Mouse (Mus musculus) embryonic fibroblast, embryonic 13.5 days (primary cell): Measurements from ENCODE around the gene Nat9.

Experiments used
- CTCF ChIP-seq: IDR thresholded peaks from 2 replicates; pipeline ENCODE4 v1.5.1; 2011; ENCODE audit warnings: mild to moderate bottlenecking, control low read depth, low read length, moderate library complexity, borderline replicate concordance; ENCODE audit not compliant: insufficient read depth
- POLR2A ChIP-seq: IDR thresholded peaks from 2 replicates; pipeline ENCODE4 v1.6.1; 2011; ENCODE audit warnings: low read depth, mild to moderate bottlenecking, control low read depth, low read length, moderate library complexity

DNA sequence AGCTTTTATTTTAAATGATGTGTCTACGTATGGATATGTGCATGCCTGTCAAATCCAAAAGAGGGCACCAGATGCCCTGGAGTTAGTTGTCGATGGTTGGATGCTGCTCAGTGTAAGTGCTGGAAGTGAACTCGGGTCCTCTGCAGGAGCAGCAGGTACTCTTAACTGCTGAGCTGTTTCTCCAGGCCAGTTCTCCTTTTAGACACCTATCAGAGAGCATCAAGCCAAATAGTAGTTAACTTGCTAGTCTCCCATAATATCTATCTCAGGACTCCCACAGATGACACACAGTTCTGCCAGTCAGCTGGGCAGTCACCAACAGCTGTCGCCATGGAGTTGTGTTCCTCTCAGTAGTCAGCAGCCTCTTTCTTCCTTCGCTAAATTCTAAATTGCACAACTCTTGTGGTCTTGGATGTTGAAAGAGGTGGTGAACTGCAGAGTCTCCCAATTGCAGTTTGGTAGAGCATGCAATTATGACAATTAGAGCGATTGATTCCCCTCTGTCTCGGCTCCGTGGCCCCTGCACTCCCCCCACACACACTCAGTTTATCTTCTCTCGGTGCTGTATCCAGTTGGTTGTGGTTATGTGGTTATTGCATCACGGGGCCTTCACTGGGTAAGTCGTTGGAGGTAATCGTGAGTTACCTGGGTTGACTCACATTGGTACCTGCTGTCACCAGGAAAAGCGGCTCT lies 1.0 kb upstream of the Nat9 start:
- TF ChIP-seq CTCF (no peak), POLR2A (no peak)
